Mouse (Mus musculus) MN1 (cell line): Measurements from ENCODE around the gene Sdhb.
A peak's percentile ranks its signal among the peaks of the same experiment; 100 is the strongest.

Experiments
- DNase-seq: peaks from one replicate; pipeline ENCODE4 v3.0.0-alpha.2; 2016; ENCODE audit warnings: low spot score

Gene Sdhb

DNA sequence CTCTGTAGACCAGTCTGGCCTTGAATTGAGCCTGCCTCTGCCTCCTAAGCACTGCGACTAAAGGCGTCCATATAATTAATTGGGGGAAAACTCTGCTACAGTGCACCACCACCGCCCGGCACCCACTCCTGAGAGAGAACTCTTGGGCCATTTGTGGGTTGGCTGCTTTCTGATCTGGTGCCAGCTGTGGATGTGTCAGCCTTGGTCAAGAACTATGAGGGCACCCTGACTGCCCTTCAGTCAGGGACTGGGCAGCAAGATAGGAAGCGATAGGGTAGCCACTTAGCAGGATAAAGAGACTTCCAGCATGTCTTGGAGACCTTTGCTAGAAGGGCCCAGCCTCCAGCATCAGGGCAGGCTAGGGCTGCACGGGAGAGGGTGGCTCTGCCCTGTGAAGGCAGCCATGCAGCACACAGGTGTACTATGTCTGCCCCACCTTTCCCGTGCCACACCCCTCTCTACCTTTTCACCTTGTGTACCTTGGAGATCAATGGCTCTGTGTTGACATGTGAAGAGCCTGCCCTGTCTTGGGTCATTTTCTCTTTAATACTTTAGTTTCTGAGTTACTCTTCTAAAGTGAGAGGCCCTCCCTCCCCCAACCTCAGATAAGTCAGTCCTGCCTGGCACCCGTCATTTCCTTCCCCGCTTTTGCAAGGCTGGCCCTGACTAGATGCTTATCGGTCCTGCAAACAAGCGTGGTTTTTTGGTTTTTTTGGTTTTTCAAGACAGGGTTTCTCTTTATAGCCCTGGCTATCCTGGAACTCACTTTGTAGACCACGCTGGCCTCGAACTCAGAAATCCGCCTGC lies 17.1 kb downstream of the Sdhb start:
- no peak for DNase-seq

GRCm38 (mm10) chr4:140981605-140982004 lies 20.6 kb downstream of the Sdhb start:
- no peak for DNase-seq

DNA sequence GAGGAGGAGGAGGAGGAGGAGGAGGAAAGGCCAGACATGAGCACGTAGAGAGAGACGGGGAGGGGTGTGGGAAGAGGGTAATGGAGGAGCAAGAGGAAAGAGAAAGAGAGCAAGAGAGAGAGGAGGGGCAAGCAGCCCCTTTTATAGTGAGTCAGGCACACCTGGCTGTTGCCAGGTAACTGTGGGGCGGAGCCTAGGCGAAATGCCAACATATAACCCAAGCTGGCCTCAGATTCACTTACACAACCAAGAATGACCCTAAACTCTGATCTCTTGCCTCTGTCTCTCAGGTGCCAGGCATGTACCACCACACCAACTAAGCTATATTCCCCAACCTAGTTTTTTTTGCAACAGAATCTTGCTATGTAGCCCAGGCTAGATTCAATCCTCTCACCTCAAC lies 21.8 kb downstream of the Sdhb start:
- peak; percentile 41 for DNase-seq

DNA sequence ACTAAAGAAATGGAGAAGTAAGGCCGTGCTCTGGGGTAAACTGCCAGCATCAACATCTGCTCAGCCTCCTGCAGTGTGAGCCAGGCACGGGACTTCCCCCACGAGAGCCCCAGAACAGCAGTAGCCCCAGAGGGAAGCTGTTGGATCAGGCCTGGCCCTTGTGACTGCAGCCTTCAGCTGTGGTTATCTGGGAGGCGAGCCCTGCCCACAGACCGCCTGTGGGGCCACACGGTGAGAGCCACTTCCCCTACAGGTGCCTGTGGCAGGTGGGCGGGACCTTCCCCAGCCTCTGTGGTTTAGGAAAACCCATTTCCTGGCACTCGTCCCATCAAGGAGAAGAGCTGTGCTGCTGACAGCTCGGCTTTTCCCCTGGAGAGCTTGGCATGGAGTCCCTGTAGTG lies 22.4 kb downstream of the Sdhb start:
- peak; percentile 90 for DNase-seq

DNA sequence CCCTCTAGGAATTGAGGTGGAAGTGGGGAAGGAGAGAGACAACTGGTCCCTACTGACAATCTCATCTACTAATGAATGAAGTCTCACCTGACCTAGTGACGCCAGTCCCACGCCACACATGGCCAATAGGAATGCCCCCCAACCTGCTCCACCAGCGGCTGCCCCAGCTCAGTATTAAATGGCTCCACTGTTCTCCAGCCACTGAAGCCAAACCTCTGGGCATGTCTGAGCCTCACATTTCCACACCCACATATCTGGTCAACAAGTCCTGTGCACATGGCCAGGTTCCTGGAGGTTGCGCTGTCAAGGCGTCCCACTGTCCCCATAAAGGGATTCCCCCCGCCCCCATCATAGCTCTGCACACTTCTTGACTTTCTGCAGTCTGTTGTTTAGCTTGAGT lies 23.5 kb downstream of the Sdhb start:
- no peak for DNase-seq

GRCm38 (mm10) chr4:140986024-140986710 lies 25.2 kb downstream of the Sdhb start:
- DNase-seq = no peak

GRCm38 (mm10) chr4:140986711-140987395 lies 25.9 kb downstream of the Sdhb start, which contains the start of gene Atp13a2:
Gene Atp13a2, plus strand, starts transcription at chr4:140986873.
- peak; percentile 97 for DNase-seq

GRCm38 (mm10) chr4:140987476-140987875 lies 26.5 kb downstream of the Sdhb start:
- no peak for DNase-seq

DNA sequence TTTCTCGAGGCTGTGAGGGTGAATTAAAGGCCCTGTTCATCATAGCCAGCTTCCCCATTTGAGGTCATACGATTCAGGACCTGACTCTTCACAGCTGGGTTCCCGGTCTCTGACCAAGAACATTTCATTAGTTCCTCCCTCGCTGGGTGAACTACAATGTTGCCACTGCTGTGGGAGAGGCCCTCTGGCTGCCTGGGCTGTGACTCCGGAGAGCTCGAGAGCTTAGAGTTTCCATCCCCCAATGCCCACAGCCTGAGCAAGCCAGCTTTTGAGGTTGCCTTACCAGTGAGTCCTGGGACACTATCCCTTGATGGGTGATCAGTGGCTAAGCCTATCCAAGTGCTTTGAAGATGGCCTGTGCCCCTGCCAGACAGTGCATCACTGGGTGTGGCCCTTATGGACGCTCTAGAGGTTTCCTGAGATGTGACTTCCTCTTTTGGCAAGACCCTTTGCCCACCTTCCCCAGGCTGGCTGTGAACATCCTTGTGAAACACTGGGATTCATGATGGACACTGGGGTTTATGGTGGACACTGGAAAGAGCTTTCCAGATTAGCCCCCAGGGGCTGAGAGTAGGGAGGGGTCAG lies 27.8 kb downstream of the Sdhb start:
- no peak for DNase-seq

GRCm38 (mm10) chr4:140989447-140989846 lies 28.4 kb downstream of the Sdhb start:
- no peak for DNase-seq

GRCm38 (mm10) chr4:140992215-140992614 lies 31.2 kb downstream of the Sdhb start:
- no peak for DNase-seq

DNA sequence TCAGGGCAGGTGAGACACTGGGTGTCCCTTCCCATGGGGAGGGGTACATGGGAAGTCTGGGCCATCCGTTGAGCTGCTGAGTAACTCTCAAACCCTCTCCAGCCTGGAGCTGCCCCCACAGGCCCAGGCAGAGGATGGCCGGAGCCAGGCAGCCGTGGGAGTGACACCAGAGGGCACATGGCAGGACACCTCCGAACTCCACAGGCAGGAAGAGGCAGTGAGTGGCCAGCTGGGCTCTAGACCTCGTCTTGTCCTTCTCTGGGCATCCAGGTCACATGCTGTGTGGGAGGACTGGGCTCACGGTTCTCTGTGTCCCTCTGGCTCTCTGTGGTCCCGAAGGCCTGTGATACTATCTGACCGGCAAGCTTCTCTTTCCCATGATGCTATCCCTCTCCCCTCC lies 32.8 kb downstream of the Sdhb start:
- DNase-seq = no peak

GRCm38 (mm10) chr4:140995811-140996210 lies 34.8 kb downstream of the Sdhb start:
- DNase-seq = no peak

- no peak for DNase-seq
Observed at GRCm38 (mm10) chr4:140996812-140997211, 35.8 kb downstream of the Sdhb start.

DNA sequence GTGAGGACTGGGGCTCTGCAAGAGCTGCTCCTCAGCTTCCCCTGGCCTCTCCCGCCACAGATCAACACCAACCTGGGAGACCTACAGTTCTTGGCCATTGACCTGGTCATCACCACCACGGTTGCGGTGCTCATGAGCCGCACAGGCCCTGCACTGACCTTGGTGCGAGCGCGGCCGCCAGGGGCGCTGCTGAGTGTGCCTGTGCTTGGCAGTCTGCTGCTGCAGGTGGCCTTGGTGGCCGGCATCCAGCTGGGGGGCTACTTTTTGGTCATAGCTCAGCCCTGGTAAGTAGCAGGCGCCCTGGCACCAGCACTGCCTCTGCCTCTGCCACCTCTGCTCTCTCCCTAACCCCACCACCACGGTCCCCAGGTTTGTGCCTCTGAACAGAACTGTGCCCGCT lies 45.0 kb downstream of the Sdhb start:
- DNase-seq = no peak

GRCm38 (mm10) chr4:141008028-141008427 lies 47.0 kb downstream of the Sdhb start:
- DNase-seq = peak; percentile 100

GRCm38 (mm10) chr4:141010118-141010517 lies 49.1 kb downstream of the Sdhb start, which contains the start of gene Mfap2:
Gene Mfap2, plus strand, starts transcription at chr4:141010418.
- DNase-seq = no peak

DNA sequence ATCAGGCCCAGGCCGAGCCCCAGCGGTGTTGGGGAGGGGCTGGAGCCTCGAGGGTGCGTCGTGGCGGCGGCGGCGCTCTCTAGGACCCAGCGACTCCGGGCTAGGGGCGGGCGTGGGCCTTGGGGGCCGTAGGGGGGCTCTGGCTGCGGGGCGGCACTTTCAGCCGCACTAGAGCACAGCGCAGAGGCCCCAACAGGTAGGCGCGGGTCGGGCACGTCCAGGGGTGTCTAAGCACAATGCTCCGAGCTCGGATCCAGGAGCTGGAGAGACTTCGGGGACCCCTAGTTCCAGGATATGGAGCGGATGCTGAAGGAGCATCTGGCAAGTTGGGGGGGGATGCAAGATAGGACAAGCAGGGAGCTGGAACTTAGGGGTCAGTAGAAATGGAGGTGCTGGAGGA lies 49.5 kb downstream of the Sdhb start:
- DNase-seq = peak; percentile 67

GRCm38 (mm10) chr4:141010941-141011429 lies 50.0 kb downstream of the Sdhb start:
- DNase-seq = peak; percentile 72

DNA sequence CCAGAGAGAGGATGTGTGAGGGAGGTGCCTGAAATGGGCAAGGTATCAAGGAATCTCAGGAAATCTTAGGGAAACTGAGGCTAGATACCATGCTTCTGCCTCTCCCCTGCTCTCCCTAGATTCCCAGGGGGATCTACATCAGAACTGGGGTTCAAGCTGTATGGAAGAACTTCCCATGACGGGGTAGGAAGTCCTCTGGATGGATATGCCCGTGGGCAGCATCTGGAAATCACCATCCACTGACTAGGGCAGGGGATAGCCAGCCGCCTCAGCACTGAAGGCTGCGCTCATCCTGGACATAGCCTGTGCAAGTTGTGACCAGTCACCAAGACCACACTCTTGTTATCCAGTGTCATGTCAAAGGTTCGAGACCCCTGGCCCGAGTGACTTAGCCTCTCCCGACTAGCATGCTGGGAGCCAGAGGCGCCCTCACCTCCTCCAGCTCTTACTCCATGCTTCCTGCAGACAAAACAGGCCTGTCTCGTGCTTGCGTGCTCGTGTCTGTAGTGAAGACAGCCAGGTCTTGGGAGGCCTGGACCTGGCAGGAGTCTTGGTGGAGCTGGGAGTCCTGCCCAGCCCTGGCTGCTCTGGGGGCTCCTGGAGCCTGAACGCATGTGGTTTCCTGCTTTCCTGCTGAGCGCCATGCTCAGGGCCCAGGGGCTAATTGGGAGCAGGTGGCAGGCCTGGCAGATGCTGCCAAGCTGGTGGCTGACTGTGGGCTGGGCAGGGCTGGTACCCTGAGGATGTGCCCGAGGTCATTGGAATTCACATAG lies 50.7 kb downstream of the Sdhb start:
- peak; percentile 96 for DNase-seq

GRCm38 (mm10) chr4:141012558-141012957 lies 51.6 kb downstream of the Sdhb start:
- peak; percentile 71 for DNase-seq
